Mouse (Mus musculus) kidney, postnatal 25 days (tissue): ENCODE measurements around the gene Hmg20b.

Experiments used
- DNase-seq, 2 experiments: peaks; one replicate each; pipeline ENCODE4 v3.0.0; 2021; ENCODE audit warnings: mixed read lengths in 2 of 2

Gene Hmg20b

DNA sequence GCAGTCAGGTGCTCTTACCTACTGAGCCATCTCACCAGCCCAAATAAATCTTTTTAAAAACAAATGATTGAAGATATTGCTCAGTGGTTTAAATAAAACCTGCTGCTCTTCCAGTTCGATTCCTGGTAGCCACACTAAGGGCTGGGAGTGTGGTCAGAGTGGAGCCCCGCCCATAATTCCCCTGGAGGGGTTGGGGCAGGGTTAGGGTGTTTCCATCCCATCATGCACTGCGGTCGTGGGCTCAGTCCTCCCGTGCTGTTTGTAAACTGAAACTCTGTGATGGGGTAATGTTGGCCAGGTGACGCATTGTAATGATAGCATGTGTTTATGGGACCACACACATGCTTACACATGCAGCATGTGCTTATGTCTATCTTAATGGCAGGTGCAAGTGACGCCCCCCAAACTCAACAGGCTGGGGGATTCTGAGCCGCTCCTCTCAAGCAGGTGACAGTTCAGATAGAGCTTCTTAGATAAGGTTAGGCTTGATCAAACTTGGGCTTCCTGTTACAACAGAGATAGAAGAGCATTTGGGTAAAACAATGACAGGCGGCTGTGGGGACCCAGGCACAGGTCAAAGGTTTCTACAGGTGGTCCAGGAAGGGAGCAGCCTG, 1.5 kb upstream of the Hmg20b start:
- no peak for DNase-seq

DNA sequence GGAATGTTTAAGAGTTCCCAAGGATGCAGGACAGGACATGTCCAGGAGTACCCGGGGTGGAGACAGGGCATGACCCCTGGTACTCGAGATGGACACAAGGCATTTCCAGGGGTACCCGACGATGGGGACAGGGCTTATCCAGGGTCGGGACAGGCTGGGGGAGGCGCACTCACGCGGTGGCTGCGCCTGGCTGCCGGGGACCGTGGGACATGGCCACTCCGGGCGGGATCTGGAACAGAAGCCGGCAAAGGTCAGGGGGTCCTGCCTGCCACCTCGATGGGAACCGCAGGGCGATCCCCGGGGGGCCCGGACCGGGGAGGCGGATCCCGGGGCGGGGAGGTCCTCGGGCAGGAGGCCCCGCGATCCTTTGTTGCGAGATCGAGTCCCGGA, 324 bp downstream of the Hmg20b start:
- no peak for DNase-seq

DNA sequence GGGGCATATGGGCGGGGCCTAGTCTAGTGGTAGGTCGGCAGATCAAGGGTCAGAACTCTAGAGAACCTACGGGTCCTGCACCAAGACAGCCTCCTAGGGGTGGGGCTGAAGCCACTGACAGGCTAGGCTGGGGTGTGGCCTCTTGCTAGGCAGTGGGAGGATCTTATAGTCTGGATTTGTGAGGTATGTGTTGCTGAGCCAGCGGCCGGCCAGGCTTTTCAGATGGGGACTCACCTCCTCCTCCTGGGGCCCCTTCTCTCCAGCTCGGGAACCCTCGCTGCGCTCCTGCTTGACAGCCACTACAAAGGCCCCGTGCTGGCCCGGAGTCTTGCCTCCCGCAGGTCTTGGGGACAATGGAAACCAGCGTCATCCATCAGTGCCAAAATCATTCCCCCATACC, 1.1 kb downstream of the Hmg20b start:
- DNase-seq = peak; percentile 70 to 88

DNA sequence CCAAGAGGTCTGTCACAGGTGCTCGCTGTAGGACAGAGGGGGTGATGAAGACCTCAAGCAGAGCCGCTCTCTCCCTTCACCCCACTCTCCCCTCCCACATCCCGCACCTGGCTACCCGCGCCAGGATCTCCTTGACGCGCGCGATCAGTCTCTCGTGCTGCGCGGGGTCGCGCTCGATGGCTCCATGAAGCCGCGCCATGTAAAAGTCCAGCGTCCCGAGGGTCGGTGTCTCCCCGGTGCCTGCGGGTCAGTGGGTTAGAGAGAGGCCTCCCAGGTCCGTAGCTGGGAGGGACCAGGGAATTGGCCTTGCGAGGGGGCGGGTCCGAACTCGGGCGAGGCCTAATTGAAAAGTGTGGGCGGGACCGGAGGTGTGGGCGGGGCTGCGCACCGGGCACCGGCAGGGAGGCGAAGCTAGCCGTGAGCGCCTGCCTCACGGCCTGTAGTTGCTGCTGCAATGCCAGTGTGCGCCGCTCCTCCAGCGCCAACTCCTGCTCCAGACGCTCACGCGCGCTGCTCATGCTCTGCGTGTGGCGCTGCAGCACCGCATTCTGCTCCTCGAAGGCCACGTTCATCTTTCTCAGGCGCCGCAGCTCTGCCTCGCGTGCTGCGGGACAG, 3.7 kb downstream of the Hmg20b start:
- DNase-seq = peak; percentile 87 to 94

DNA sequence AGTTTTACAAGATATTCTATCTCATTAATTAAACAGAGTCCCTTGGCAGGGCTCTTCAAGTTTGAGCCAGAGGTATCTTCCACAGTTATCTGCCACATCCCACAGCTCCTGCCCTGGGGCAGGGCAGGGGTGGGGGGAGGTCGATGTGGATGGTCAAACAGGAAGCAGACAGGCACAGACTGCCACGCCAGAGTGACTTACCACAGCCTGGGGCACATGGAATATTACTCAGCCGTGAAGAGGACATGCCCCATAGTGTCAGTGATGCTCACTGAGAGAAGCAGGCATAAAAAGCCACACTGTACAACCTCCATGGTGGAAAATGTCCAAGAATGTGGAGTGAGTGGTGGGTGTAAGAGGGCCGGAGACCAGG, 5.1 kb downstream of the Hmg20b start:
- DNase-seq = peak in 1 of 2 experiments; percentile 41

DNA sequence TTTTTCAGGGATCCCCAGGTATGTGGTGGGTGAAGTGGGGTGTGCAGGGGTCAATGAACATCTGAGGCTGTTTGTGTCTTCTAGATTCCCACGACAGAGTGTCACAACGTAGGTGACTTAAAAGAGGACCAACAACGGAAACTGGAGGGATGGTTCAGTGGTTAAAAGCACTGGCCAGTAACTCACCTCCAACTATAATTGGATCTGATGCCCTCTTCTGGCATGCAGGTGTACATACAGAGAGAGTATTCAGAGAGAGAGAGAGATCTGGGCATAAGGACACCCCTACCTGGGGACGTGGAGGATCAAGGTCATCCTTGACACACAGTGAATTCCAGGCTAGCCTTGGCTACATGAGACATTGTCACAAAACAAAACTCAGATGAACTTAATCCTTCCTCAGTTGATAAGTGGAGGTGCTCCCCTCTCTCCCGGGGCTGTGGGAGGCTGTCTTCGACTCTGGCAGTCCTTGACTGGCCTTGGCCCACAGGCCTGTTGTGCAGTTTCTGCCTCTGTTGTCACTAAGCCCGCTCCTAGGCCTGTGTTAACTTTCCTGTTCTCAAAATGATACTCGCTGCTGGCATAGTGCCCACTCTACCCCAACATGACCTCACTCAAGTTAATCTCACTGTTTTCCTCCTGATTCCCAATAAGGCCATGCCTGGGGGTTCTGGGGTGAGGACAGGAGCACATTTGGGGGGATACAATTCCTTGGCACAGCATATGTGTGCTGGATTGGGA, 5.7 kb downstream of the Hmg20b start:
- DNase-seq = peak in 1 of 2 experiments; percentile 60

DNA sequence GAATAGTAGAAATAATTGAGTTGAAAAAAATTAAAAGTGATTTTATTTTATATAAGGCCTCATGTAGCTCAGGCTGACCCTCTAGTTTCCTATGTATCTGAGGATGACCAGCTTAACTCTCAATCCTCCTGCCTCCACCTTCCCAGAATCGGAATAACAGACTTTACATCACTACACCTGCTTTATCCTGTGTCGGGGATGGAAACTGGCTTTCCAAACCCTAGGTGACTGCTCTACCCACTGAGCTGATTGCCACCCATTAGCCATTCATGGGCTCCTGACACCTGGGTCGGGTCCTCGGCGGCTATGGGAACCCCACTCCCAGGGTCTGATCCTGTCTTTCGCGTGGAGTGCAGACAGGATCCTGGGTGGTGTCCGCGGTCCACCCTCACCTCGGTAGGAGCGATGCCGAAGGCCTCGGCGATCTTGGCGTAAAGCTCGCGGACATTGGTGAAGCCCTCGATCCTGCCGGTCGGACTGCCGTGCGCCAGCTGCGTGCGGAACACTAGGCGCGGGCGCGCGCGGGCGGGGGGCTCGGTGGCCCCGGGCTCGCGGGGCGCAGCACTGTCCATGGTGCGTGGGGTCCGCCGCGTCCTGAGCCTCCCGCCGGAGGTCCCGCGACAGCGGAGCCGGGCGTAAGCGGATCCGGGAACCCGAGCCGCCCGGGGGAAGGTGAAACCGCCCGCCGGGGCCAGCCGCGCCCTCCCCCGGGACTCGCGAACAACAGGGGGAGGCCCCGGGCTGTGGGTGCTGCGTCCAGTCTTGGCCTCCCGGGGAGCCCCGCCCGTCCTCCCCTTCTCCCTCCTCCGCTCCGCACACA, 7.4 kb downstream of the Hmg20b start, which contains the start of gene Gipc3:
Gene Gipc3, minus strand, starts transcription at position 581 of the 820 bp plus-strand sequence.
- DNase-seq = peak in 1 of 2 experiments; percentile 53

DNA sequence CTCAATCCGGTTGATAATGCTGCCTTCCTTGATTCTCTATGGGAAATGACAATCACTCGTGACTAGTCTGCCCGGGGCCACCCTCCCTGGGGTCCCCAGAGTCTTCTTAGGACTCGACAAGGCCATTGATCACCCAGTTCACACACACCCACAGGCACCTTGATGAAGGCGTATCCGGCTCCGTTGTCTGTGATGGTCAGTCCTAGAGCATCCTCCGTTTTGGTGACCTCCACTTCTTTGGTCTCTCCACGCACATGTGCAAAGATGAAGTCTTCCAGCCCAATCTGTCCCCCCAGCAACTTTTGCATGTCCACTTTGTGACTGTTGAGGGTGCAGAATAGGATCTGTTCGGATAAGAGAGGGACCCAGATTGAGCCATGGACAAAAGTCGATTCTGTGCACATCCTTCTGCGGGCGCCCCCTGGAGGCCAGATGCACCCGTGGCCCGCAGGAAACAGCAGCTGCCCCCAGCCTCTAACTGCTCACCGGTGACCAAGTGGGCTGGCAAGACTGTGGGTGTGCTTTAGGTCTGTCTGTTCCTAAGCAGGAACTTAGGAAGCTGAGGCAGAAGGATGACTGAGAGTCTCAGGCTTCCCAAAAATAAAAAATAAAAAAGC, 8.8 kb downstream of the Hmg20b start:
- peak; percentile 74 to 89 for DNase-seq

DNA sequence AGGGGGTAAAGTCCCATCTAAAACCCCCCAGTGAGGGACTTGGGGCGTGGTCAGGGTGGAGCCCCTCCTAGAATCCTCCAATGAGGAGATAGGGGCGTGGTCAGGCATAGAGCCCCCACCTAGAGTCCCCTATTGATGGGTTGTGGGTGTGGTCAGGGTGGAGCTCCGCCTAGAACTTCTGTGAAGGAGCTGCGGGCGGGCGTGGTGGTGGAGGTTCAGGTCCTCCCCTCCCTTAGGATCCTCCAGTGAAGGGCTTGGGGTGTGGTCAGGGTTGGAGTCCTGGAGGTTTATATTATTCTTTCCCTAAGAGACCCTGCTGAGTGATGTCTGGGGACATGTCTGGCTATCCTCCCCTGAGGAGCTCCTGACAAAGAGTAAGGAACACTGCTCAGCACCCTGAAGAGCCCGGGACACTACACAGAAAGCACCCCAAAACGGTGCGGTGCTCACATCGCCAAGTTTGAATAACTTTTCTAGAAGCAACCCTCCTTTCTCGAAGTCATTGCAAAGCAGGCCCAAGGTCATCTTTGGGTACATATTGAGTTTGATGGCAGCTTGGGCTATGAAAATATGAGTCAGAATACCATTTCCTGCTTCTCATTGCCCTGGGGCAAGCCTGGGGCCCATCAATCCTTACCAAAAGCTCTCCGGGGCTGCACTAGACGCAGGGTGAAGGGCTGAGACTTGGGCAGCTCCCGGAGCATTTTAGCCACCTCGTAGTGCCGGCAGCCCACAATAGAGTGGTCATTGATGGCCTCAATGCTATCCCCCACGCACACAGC, 9.5 kb downstream of the Hmg20b start:
- peak in 1 of 2 experiments; percentile 44 for DNase-seq

DNA sequence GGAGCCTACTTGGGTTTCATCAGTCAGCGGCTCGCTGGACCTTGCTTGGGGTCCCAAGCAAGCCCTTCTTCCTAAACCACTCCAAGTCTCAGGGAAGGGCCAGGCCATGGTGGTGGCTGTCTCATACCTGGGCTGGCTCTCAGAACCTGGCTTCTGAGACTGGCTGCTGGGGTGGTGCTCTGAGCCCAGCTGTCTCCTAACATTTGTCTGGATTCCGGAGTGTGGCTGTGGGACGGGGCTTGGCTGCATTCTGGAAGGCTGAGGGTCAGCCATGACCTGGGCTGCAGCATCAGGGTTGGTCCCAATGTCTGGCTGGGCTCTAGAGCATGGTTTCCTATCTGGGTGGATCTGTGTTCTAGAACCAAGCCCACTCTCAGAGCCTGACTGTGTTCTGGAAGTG, 13.7 kb downstream of the Hmg20b start:
- no peak for DNase-seq

DNA sequence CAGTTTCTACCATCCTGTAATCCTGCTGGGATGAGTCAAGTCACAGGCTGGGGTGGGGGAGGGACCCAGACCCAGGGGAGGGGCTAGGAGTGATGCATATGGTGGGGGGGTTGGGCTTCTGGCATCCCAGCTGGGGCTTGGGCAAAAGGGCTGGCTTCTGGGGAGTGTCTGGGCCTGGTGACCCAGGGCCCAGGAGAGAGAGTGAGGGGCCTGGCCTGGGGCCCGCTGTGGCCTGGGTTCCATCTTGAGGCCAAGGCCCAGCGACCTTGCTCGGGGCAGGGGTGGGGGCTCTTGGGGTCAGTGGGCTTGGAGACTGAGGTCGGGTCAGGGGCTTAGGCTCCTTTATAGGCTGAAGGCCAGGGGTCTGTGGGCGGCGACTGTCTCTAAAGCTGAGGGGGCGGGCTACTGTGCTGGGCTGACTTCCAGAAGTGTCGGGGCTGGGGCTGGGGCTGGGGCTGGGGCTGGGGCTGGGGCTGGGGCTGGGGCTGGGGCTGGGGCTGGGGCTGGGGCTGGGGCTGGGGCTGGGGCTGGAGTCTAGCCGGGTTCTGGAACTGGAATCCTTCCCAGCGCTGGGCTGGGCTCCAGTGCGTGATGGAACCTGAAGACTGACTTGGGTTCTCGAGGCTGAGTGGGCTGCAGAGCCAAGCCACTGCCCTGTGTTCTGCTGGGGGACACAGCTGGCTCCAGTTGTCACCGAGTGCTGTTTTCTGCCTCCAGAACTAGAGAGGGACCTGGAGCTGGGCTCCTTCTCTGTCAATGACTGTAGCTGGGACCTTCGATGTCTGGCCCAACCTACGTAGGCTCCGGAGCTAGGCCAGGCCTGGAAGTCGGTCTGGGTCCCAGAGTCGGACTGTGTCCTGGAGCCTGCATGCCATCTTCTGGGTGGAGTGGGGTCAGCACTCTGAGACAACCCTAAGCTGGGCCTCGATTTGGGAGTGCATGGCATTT, 14.6 kb downstream of the Hmg20b start:
- no peak for DNase-seq

DNA sequence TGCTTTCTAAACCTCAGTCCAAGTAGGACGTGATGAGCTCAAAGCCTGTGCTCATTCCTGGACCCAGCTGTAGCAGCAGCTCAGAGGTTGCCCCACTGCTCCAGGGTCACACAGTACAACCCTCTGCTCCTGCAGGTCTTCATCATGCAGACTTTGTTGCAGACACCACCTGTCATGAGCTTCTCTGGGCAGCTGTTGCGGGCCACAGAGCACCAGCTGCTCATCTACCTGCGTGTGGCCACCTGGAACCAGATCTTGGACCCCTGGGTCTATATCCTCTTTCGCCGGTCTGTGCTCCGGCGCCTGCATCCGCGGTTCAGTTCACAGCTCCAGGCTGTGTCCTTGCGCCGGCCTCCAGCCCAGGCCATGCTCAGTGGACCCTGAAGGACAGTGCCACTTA, 16.0 kb downstream of the Hmg20b start:
- no peak for DNase-seq

DNA sequence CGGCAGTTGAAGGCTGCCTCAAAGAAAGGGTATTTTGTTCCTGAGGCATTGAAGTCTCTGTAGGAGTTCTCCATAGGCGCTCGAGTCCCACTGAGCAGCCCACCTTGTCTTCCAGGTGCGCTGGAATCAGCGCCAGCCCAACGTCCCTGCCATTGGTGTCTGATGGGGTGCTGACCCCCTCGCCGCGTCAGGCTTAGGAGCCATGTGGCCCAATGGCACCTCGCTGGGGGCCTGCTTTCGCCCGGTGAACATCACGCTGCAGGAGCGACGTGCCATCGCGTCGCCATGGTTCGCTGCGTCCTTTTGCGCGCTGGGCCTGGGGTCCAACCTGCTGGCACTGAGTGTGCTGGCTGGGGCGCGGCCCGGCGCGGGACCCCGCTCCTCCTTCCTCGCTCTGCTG, 18.0 kb downstream of the Hmg20b start:
- DNase-seq = no peak

DNA sequence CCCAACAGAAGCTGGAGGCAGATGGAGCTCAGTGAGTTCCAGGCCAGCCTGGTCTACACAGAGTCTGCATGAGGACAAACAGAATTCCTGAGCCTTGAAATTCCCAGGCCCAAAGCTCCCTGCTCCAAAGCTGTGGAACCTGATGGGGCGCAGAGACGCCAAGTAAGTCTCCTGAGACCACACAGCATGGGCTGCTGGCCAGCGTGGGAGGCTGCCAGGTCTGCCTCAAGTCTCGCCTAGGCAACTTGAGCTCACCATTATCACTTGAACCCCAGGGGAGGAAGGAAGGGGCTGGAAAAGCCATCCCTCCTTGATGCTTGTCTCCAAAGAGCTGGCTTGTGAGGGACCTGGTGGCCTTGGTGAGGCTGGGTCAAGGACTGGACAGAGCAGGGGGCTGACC, 20.3 kb downstream of the Hmg20b start:
- peak; percentile 67 to 79 for DNase-seq

DNA sequence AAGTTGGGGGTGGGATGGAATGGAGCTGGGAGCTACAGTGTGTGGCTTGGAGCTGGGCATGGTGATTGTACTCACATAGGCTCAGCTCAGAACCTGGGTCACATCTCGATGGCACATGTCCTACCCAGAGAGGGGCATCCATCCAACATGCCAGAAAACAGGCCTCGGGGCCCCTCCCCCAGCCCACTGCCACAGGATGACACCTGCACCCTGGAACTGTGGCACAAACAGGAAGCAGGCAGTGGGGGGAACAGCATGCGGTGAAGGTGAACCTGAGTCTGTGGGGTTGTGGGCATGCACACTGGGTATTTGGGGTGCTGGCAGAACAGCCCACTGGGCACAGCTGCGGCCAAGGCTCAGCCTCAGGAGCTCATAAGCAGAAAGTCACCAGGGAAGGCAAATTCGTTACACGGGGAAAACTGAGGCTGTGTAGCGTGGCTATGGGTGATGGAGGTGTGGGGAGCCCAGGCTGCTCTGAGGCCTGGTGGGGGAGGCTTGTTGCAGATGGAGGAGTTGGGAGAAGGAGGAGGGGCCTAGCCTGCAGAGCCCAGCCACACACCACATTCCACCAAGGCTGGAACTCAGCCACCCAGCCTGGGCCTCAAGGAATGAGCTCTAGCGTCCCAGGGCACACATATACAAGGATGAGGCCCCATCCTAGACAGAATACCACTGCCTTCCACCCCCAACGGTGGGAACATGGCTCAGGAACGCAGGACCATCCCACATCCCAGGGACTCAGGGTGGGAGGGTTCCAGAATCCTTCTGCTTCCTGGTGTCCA, 20.9 kb downstream of the Hmg20b start:
- peak in 1 of 2 experiments; percentile 62 for DNase-seq

DNA sequence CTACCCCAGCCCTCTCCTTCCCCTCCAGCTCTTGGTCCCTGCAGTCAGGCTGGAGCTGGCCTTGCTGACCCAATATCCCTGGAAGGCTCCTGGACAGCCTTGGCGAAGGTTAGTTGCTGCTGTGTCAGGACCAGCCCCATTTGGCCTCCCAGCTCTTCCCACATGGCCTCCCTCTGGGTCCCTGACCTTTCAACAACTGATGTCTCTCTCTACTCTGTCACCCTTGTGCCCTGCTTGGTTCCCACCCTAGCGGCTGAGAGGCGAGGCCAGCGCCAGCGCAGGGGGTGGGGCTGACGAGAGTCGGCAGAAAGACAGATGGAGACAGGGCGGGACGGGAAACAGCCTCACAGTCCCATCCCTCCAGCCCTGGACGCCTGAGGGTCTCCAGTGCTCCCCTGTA, 21.9 kb downstream of the Hmg20b start, which contains the start of gene Tbxa2r:
Gene Tbxa2r, plus strand, starts transcription at position 346 of the 400 bp plus-strand sequence.
- peak; percentile 71 to 89 for DNase-seq

DNA sequence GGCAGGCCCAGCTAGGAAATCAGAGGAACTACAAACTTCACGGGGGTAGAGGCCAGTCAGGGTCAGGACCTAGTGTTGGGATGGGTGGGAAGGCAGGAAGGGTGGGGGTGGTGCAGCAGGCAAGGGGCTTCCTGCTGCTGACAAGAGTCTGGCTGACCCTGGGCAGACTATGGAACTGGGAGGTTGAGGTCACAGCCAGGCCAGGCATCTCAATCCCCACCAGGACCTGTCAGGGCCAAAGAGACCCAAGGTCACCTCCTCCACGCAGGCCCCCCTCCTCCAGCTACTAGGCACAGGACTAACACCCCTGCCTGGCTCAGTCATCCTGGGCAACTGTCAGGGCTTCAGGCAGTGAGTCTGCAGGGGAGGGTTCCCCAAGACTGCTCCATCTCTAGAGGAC, 22.3 kb downstream of the Hmg20b start:
- DNase-seq = peak; percentile 58 to 87

DNA sequence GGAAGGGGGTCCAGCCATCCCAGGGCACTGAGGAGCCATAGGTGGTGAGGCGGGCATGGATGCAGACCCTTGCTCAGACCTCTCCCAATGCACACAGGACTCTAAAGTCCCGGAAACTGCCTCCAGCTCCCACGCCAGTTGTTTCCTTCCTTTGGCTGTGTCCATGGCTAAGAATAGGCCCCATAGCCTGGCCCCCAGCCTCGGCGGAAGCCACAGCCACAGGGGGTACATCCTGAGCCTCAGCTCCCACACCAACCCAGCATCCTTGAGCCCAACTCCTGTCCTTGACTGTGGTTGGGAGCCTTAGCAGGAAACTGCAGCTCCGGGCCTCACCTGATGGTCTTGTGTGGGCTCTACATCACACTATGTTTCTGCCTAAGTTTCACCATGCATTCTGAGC, 23.4 kb downstream of the Hmg20b start:
- peak; percentile 63 to 91 for DNase-seq

DNA sequence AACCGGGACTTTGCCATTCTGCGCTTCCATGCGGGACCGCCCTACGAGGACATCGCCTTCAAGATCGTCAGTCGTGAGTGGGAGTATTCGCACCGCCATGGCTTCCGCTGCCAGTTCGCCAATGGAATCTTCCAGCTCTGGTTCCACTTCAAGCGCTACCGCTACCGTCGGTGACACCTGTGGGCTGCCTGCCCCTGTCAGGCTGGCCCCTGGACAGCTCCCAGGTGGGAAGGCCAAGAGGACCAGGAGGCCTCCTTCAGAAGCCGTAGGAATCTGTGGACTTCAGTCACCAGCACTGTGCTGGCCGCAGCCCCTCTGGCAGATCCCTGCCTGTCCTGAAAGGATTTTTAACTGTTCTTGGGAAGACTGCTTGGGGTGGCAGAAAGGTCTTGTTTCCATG, 24.5 kb downstream of the Hmg20b start:
- peak in 1 of 2 experiments; percentile 43 for DNase-seq

DNA sequence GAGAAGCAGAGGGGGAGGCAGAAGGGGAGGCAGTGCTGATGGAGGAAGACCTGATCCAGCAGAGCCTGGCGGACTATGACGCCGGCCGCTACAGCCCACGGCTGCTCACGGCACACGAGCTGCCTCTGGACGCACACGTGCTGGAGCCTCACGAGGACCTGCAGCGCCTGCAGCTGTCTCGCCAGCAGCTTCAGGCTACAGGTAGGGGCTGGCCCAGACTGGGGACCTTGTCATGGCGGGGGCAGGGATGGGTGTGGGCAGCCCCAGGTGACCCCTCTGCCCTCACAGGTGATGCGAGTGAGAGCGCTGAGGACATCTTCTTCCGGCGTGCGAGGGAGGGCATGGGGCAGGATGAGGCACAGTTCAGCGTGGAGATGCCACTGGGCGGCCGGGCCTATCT, 25.1 kb downstream of the Hmg20b start:
- peak in 1 of 2 experiments; percentile 51 for DNase-seq
